Mouse (Mus musculus) limb, embryonic 15.5 days (tissue): ENCODE results near the gene Cenpp. TPM values are rescaled to one million over a fixed set of nuclear protein-coding genes. Genes with fewer than 3 reads are reported as not detected.

Experiments used
- ATAC-seq: fragments of 200-750 bp; cut with Nextera tagmentation; 2 replicates; pipeline ENCODE4 v1.8.0; 2017; ENCODE audit warnings: low read depth, moderate TSS enrichment; ENCODE audit not compliant: insufficient number of reproducible peaks, low FRiP score, low TSS enrichment
- H3K27ac ChIP-seq: fragments of 300-500 bp; sonication (generic); 2 replicates; pipeline ENCODE4 v1.5.1; 2015; ENCODE audit warnings: moderate library complexity, mild to moderate bottlenecking, inconsistent platforms
- H3K27me3 ChIP-seq: fragments of 300-500 bp; sonication (generic); 2 replicates; pipeline ENCODE4 v1.6.1; 2015; ENCODE audit warnings: inconsistent platforms
- H3K36me3 ChIP-seq: fragments of 300-500 bp; sonication (generic); 2 replicates; pipeline ENCODE4 v1.6.1; 2015; ENCODE audit warnings: inconsistent platforms
- H3K4me1 ChIP-seq: fragments of 300-500 bp; sonication (generic); 2 replicates; pipeline ENCODE4 v1.6.1; 2015; ENCODE audit warnings: inconsistent platforms
- H3K4me2 ChIP-seq: fragments of 300-500 bp; sonication (generic); 2 replicates; pipeline ENCODE4 v1.6.1; 2015; ENCODE audit warnings: mild to moderate bottlenecking, inconsistent platforms
- H3K4me3 ChIP-seq: fragments of 300-500 bp; sonication (generic); 2 replicates; pipeline ENCODE4 v1.5.1; 2015; ENCODE audit warnings: mild to moderate bottlenecking, inconsistent platforms
- H3K9ac ChIP-seq: fragments of 300-500 bp; sonication (generic); 2 replicates; pipeline ENCODE4 v1.6.1; 2015; ENCODE audit warnings: inconsistent platforms
- H3K9me3 ChIP-seq: fragments of 300-500 bp; sonication (generic); 2 replicates; pipeline ENCODE4 v1.6.1; 2016; ENCODE audit warnings: inconsistent platforms
- WGBS: fragments of 180-500 bp; shearing (Covaris S2); methylation state at CpG from one replicate; pipeline ENCODE4 v1.1.7; 2015; 5-methylcytosine and 5-hydroxymethylcytosine counted together
- polyA plus RNA-seq: library from polyadenylated mRNA; unstranded; fragments of >200 nt; fragmentation: Nextera tagmentation; extraction: Ambion mirVana; gene quantifications from 2 replicates; pipeline ENCODE4 v1.2.1, GENCODE M21; 2015

Cenpp gene
- polyA plus RNA-seq, 1 experiment from 2014 or later = 21.5 TPM

- Histone ChIP-seq H3K36me3 (no peaks in the 10 kb centered on the region), H3K4me3 (no peak overlapping the region), H3K9me3 (no peaks in the 10 kb centered on the region), H3K9ac (no peak overlapping the region), H3K4me2 (no peak overlapping the region), H3K27me3 (no peaks in the 10 kb centered on the region), H3K27ac (no peak overlapping the region), H3K4me1 (no peaks in the 10 kb centered on the region)
- WGBS = 73% methylated on average over 1 of the region's 1 CpGs
- ATAC-seq = no peak
These were observed 96.4 kb downstream of the Cenpp start for GRCm38 (mm10) chr13:49556203-49556602.

- WGBS = 73% methylated on average over 5 of the region's 5 CpGs
- Histone ChIP-seq H3K9me3 (no peaks in the 10 kb centered on the region), H3K27me3 (no peaks in the 10 kb centered on the region), H3K4me2 (no peak overlapping the region), H3K4me1 (no peaks in the 10 kb centered on the region), H3K9ac (no peak overlapping the region), H3K27ac (no peak overlapping the region), H3K36me3 (no peaks in the 10 kb centered on the region), H3K4me3 (no peak overlapping the region)
- ATAC-seq = no peak
These were observed 98.1 kb downstream of the Cenpp start for GRCm38 (mm10) chr13:49554519-49554918.

- Histone ChIP-seq H3K27ac (no peak overlapping the region; the same call in 1 of the 2 replicates), H3K4me3 (no peak overlapping the region), H3K9me3 (no peaks in the 10 kb centered on the region), H3K4me2 (no peak overlapping the region), H3K36me3 (no peaks in the 10 kb centered on the region), H3K27me3 (no peaks in the 10 kb centered on the region), H3K9ac (no peak overlapping the region), H3K4me1 (0 out of 2 replicates have a peak, but pooled peaks cover 3% of the 10 kb centered on the region)
- WGBS = 88% methylated on average over 3 of the region's 3 CpGs
- ATAC-seq = no peak
These were observed 103.0 kb downstream of the Cenpp start for GRCm38 (mm10) chr13:49549616-49550015.

GRCm38 (mm10) chr13:49547563-49548150 is 104.9 kb downstream of the Cenpp start:
- Histone ChIP-seq H3K36me3 (no peaks in the 10 kb centered on the region), H3K4me2 (no peak overlapping the region), H3K27ac (peak overlapping the region; percentile 84), H3K27me3 (no peaks in the 10 kb centered on the region), H3K9ac (no peak overlapping the region), H3K4me3 (no peak overlapping the region), H3K4me1 (peaks cover 6% of the 10 kb centered on the region; the same call in 1 of the 2 replicates), H3K9me3 (no peaks in the 10 kb centered on the region)
- WGBS = 63% methylated on average over 1 of the region's 1 CpGs
- ATAC-seq = no peak

GRCm38 (mm10) chr13:49546517-49546916 is 106.1 kb downstream of the Cenpp start:
- H3K27ac ChIP-seq = peak overlapping the region; percentile 84
- H3K4me3 ChIP-seq = peak overlapping the region; percentile 18
- ATAC-seq = no peak
- peaks cover 6% of the 10 kb centered on the region; the same call in 1 of the 2 replicates for H3K4me1 ChIP-seq
- 0 out of 2 replicates have a peak overlapping the region, but pooled peaks have one; percentile 7 for H3K9ac ChIP-seq
- peak overlapping the region; percentile 19 for H3K4me2 ChIP-seq
- H3K9me3 ChIP-seq = no peaks in the 10 kb centered on the region
- H3K27me3 ChIP-seq = no peaks in the 10 kb centered on the region
- 48% methylated on average over 1 of the region's 1 CpGs for WGBS
- no peaks in the 10 kb centered on the region for H3K36me3 ChIP-seq

- H3K4me2 ChIP-seq = peak overlapping the region; percentile 25; the same call in 1 of the 2 replicates
- no peak overlapping the region for H3K9ac ChIP-seq
- peak; percentile 78 for ATAC-seq
- H3K27ac ChIP-seq = peak overlapping the region; percentile 84
- no peaks in the 10 kb centered on the region for H3K9me3 ChIP-seq
- 26% methylated on average over 3 of the region's 3 CpGs for WGBS
- no peaks in the 10 kb centered on the region for H3K36me3 ChIP-seq
- H3K27me3 ChIP-seq = no peaks in the 10 kb centered on the region
- H3K4me1 ChIP-seq = peaks cover 9% of the 10 kb centered on the region; the same call in 1 of the 2 replicates
- H3K4me3 ChIP-seq = peak overlapping the region; percentile 18
These were observed 106.9 kb downstream of the Cenpp start for GRCm38 (mm10) chr13:49545646-49546045.

- no peaks in the 10 kb centered on the region for H3K9me3 ChIP-seq
- peaks cover 9% of the 10 kb centered on the region; the same call in 1 of the 2 replicates for H3K4me1 ChIP-seq
- H3K36me3 ChIP-seq = no peaks in the 10 kb centered on the region
- no peak within 1 kb of the TSS for H3K9ac ChIP-seq
- peak within 1 kb of the TSS; percentile 18; the same call in 1 of the 2 replicates for H3K4me3 ChIP-seq
- WGBS = 23% methylated on average over 3 of the region's 3 CpGs
- no peak within 1 kb of the TSS for H3K4me2 ChIP-seq
- peak; percentile 59 for ATAC-seq
- H3K27ac ChIP-seq = peak within 1 kb of the TSS; percentile 84; the same call in 1 of the 2 replicates
- no peaks in the 10 kb centered on the region for H3K27me3 ChIP-seq
These were observed 108.3 kb downstream of the Cenpp start, which contains the start of gene Aspn for GRCm38 (mm10) chr13:49544279-49544678. Aspn (plus strand) TSS chr13:49544443.

GRCm38 (mm10) chr13:49538693-49539092 is 113.9 kb downstream of the Cenpp start:
- ATAC-seq = no peak
- H3K4me3 ChIP-seq = no peak overlapping the region
- H3K4me2 ChIP-seq = no peak overlapping the region
- 59% methylated on average over 1 of the region's 1 CpGs for WGBS
- H3K27ac ChIP-seq = 0 out of 2 replicates have a peak overlapping the region, but pooled peaks have one; percentile 35
- H3K36me3 ChIP-seq = no peaks in the 10 kb centered on the region
- H3K4me1 ChIP-seq = peaks cover 4% of the 10 kb centered on the region; the same call in 1 of the 2 replicates
- no peaks in the 10 kb centered on the region for H3K27me3 ChIP-seq
- H3K9me3 ChIP-seq = no peaks in the 10 kb centered on the region
- no peak overlapping the region for H3K9ac ChIP-seq

GRCm38 (mm10) chr13:49536946-49537345 is 115.6 kb downstream of the Cenpp start:
- Histone ChIP-seq H3K9me3 (no peaks in the 10 kb centered on the region), H3K36me3 (no peaks in the 10 kb centered on the region), H3K4me3 (no peak overlapping the region), H3K4me2 (no peak overlapping the region), H3K9ac (no peak overlapping the region), H3K27ac (no peak overlapping the region), H3K4me1 (peaks cover 3% of the 10 kb centered on the region; the same call in 1 of the 2 replicates), H3K27me3 (no peaks in the 10 kb centered on the region)
- no peak for ATAC-seq
- WGBS = 100% methylated on average over 1 of the region's 1 CpGs

GRCm38 (mm10) chr13:49530636-49531035 is 121.9 kb downstream of the Cenpp start:
- Histone ChIP-seq H3K4me2 (no peak overlapping the region), H3K4me3 (no peak overlapping the region), H3K9ac (no peak overlapping the region), H3K36me3 (no peaks in the 10 kb centered on the region), H3K27me3 (no peaks in the 10 kb centered on the region), H3K27ac (no peak overlapping the region), H3K9me3 (no peaks in the 10 kb centered on the region), H3K4me1 (no peaks in the 10 kb centered on the region)
- WGBS = 96% methylated on average over 4 of the region's 4 CpGs
- no peak for ATAC-seq

GRCm38 (mm10) chr13:49526235-49526634 is 126.3 kb downstream of the Cenpp start:
- Histone ChIP-seq H3K4me2 (no peak overlapping the region), H3K4me1 (no peaks in the 10 kb centered on the region), H3K27ac (no peak overlapping the region), H3K9me3 (no peaks in the 10 kb centered on the region), H3K4me3 (no peak overlapping the region), H3K36me3 (no peaks in the 10 kb centered on the region), H3K9ac (no peak overlapping the region), H3K27me3 (no peaks in the 10 kb centered on the region)
- ATAC-seq = no peak
- 60% methylated on average over 2 of the region's 2 CpGs for WGBS

- Histone ChIP-seq H3K9ac (no peak overlapping the region), H3K4me2 (no peak overlapping the region), H3K4me1 (0 out of 2 replicates have a peak, but pooled peaks cover 5% of the 10 kb centered on the region), H3K27me3 (no peaks in the 10 kb centered on the region), H3K36me3 (no peaks in the 10 kb centered on the region), H3K27ac (no peak overlapping the region), H3K9me3 (no peaks in the 10 kb centered on the region), H3K4me3 (no peak overlapping the region)
- WGBS = 56% methylated on average over 2 of the region's 2 CpGs
- no peak for ATAC-seq
These were observed 133.8 kb downstream of the Cenpp start for GRCm38 (mm10) chr13:49518761-49519160.
